9 mouse cellular contexts compared by ENCODE assay signal in genomic region chr2:18046186-18046585, GRCm38 (mm10). TPM values are rescaled to one million over a fixed set of nuclear protein-coding genes. Genes with fewer than 3 reads are reported as not detected.
DNase-seq lines count a peak whose midpoint lies in the region; ATAC-seq and TF ChIP-seq lines count a peak whose summit lies in the region.
"Had no signal": no experiment of that assay in that cellular context is flagged by ENCODE, and none has a peak within 500 bp of the region (broad histone marks: within the 10 kb centered on the region; RNA-seq: fewer than 3 reads in every experiment).

No protein-coding gene starts in this region.

- TF ChIP-seq POLR2A in cortical plate, adult 2 months (IDR thresholded peaks at IDR 0.05; ENCODE audit: extremely low read depth, insufficient read depth, low read length), result no peak

- no peak for DNase-seq in heart, postnatal 36 days
- no peak for DNase-seq in testis, postnatal 14 days (ENCODE audit: low spot score)
- DNase-seq in spleen, postnatal 14 days (ENCODE audit: low spot score in 2 of 2), result no peak

- H3K27ac ChIP-seq in heart, embryonic 16.5 days (ENCODE audit: low read length), result peak overlapping the region; percentile 99
- H3K27ac ChIP-seq in cortical plate, adult 2 months (ENCODE audit: insufficient read depth, low read length), result 0 out of 2 replicates have a peak overlapping the region, but pooled peaks have one; percentile 98
- H3K27ac ChIP-seq in hindbrain, embryonic 13.5 days, result peak overlapping the region; percentile 100
- H3K27ac ChIP-seq in midbrain, embryonic 13.5 days, result peak overlapping the region; percentile 100

- peak overlapping the region; percentile 99 for H3K9ac ChIP-seq in heart, embryonic 16.5 days (ENCODE audit: low read length)
- peak overlapping the region; percentile 100 for H3K9ac ChIP-seq in hindbrain, embryonic 13.5 days
- H3K9ac ChIP-seq in midbrain, embryonic 13.5 days (replicated peaks), result peak overlapping the region; percentile 100

- no peaks in the 10 kb centered on the region for H3K27me3 ChIP-seq in heart, embryonic 16.5 days (ENCODE audit: control insufficient read depth, insufficient read depth, low read length)
- no peaks in the 10 kb centered on the region for H3K27me3 ChIP-seq in hindbrain, embryonic 13.5 days
- no peaks in the 10 kb centered on the region for H3K27me3 ChIP-seq in midbrain, embryonic 13.5 days

- WGBS in heart, embryonic 16.5 days, result 2% methylated on average over 4 of the region's 4 CpGs
- WGBS in hindbrain, embryonic 13.5 days, result 0% methylated on average over 4 of the region's 4 CpGs
- under 1% methylated on average over 4 of the region's 4 CpGs for WGBS in midbrain, embryonic 13.5 days

- intact Hi-C loops in heart, postnatal 36 days (cut with DNase I), result loop anchor here (1.0 to 5.0 kb wide), 4 partner anchors 15 to 721 kb away; partner anchors contain the start of gene Bmi1

- no peaks in the 10 kb centered on the region for H3K36me3 ChIP-seq in heart, embryonic 16.5 days (ENCODE audit: control insufficient read depth, insufficient read depth)
- no peaks in the 10 kb centered on the region for H3K36me3 ChIP-seq in hindbrain, embryonic 13.5 days
- H3K36me3 ChIP-seq in midbrain, embryonic 13.5 days, result no peaks in the 10 kb centered on the region
- H3K36me3 ChIP-seq: G1E had no signal

- TF ChIP-seq CTCF in cortical plate, adult 2 months (IDR thresholded peaks at IDR 0.05; ENCODE audit: extremely low read depth, insufficient read depth, low read length), result no peak

- H3K4me1 ChIP-seq in heart, embryonic 16.5 days (ENCODE audit: control insufficient read depth, insufficient read depth, low read length), result peaks cover 18% of the 10 kb centered on the region
- H3K4me1 ChIP-seq in cortical plate, adult 2 months (ENCODE audit: control insufficient read depth, insufficient read depth, low read length), result no peaks in the 10 kb centered on the region; the same call in 1 of the 2 replicates
- H3K4me1 ChIP-seq in hindbrain, embryonic 13.5 days (replicated peaks), result peaks cover 51% of the 10 kb centered on the region
- H3K4me1 ChIP-seq in midbrain, embryonic 13.5 days (replicated peaks), result peaks cover 53% of the 10 kb centered on the region

- no peak for ATAC-seq in heart, embryonic 16.5 days (replicated peaks; ENCODE audit: extremely low read depth, insufficient read depth, low FRiP score)
- ATAC-seq in hindbrain, embryonic 13.5 days (ENCODE audit: low FRiP score), result no peak
- no peak for ATAC-seq in midbrain, embryonic 13.5 days
- no peak for ATAC-seq in megakaryocyte-erythroid progenitor cell, adult 5-6 weeks (replicated peaks; ENCODE audit: low FRiP score, low TSS enrichment, poor library complexity, severe bottlenecking)

- peak overlapping the region; percentile 95 for H3K4me3 ChIP-seq in heart, embryonic 16.5 days (ENCODE audit: low read length)
- H3K4me3 ChIP-seq in cortical plate, adult 2 months (ENCODE audit: insufficient read depth, low read length), result peak overlapping the region; percentile 87
- H3K4me3 ChIP-seq in hindbrain, embryonic 13.5 days, result peak overlapping the region; percentile 90
- H3K4me3 ChIP-seq in midbrain, embryonic 13.5 days (replicated peaks), result peak overlapping the region; percentile 91

- no peaks in the 10 kb centered on the region for H3K9me3 ChIP-seq in heart, embryonic 16.5 days (replicated peaks; ENCODE audit: control insufficient read depth, low read length)
- H3K9me3 ChIP-seq in hindbrain, embryonic 13.5 days, result no peaks in the 10 kb centered on the region
- H3K9me3 ChIP-seq in midbrain, embryonic 13.5 days, result no peaks in the 10 kb centered on the region
- H3K9me3 ChIP-seq: G1E had no signal

- H3K4me2 ChIP-seq in heart, embryonic 16.5 days (ENCODE audit: low read depth, low read length), result peak overlapping the region; percentile 80
- H3K4me2 ChIP-seq in hindbrain, embryonic 13.5 days, result peak overlapping the region; percentile 91
- H3K4me2 ChIP-seq in midbrain, embryonic 13.5 days (replicated peaks), result peak overlapping the region; percentile 84

RNA-seq across cellular contexts. Expression of gene Skida1, which starts 2.7 kb away (rescaled TPM):
- polyA plus RNA-seq in heart, embryonic 16.5 days (2015; fragmentation: Nextera tagmentation; extraction: Ambion mirVana), result 3.9 TPM in 2 replicates
- total RNA-seq in heart, postnatal 36 days (2021), result 1 to 10 TPM; 2.8 to 5.1 TPM
- 5.4 and 7.4 TPM in 2 replicates for polyA plus RNA-seq in cortical plate, adult 2 months (2012; rRNA removed)
- 11.5 and 12.7 TPM in 2 replicates for polyA plus RNA-seq in hindbrain, embryonic 13.5 days (2015; fragmentation: Nextera tagmentation; extraction: Ambion mirVana)
- polyA plus RNA-seq in midbrain, embryonic 13.5 days (2015; fragmentation: Nextera tagmentation; extraction: Ambion mirVana), result 17.8 and 18.3 TPM in 2 replicates
- total RNA-seq in megakaryocyte-erythroid progenitor cell, adult 5-6 weeks (2014; fragmentation: Nextera tagmentation), result not detected in 2 replicates
- total RNA-seq in megakaryocyte-erythroid progenitor cell, adult 5-6 weeks (2017), result not detected in 2 replicates

RNA-seq across cellular contexts. Expression of gene A930004D18Rik, which starts 8.6 kb away (rescaled TPM):
- 9.4 and 9.5 TPM in 2 replicates for polyA plus RNA-seq in heart, embryonic 16.5 days (2015; fragmentation: Nextera tagmentation; extraction: Ambion mirVana)
- total RNA-seq in heart, postnatal 36 days (2021), result 1 to 10 TPM; 4.6 to 6.2 TPM
- 1.9 and 2.1 TPM in 2 replicates for polyA plus RNA-seq in cortical plate, adult 2 months (2012; rRNA removed)
- polyA plus RNA-seq in hindbrain, embryonic 13.5 days (2015; fragmentation: Nextera tagmentation; extraction: Ambion mirVana), result 13.1 and 14.0 TPM in 2 replicates
- polyA plus RNA-seq in midbrain, embryonic 13.5 days (2015; fragmentation: Nextera tagmentation; extraction: Ambion mirVana), result 14.7 and 17.1 TPM in 2 replicates
- total RNA-seq in megakaryocyte-erythroid progenitor cell, adult 5-6 weeks (2014; fragmentation: Nextera tagmentation), result not detected in 2 replicates
- not detected in 2 replicates for total RNA-seq in megakaryocyte-erythroid progenitor cell, adult 5-6 weeks (2017)

RNA-seq across cellular contexts. Expression of gene Mllt10, which starts 8.9 kb away (rescaled TPM):
- 40.7 and 44.5 TPM in 2 replicates for polyA plus RNA-seq in heart, embryonic 16.5 days (2015; fragmentation: Nextera tagmentation; extraction: Ambion mirVana)
- total RNA-seq in heart, postnatal 36 days (2021), result 10 to 100 TPM; 32.6 to 34.2 TPM
- 37.1 and 38.0 TPM in 2 replicates for polyA plus RNA-seq in cortical plate, adult 2 months (2012; rRNA removed)
- 60.3 and 61.4 TPM in 2 replicates for polyA plus RNA-seq in hindbrain, embryonic 13.5 days (2015; fragmentation: Nextera tagmentation; extraction: Ambion mirVana)
- 69.6 and 75.2 TPM in 2 replicates for polyA plus RNA-seq in midbrain, embryonic 13.5 days (2015; fragmentation: Nextera tagmentation; extraction: Ambion mirVana)
- total RNA-seq in megakaryocyte-erythroid progenitor cell, adult 5-6 weeks (2014; fragmentation: Nextera tagmentation), result 124 and 133 TPM in 2 replicates
- total RNA-seq in megakaryocyte-erythroid progenitor cell, adult 5-6 weeks (2017), result 71.4 and 79.9 TPM in 2 replicates

RNA-seq across cellular contexts. Expression of gene H2al2a, which starts 49.4 kb away (rescaled TPM):
- not detected in 2 replicates for polyA plus RNA-seq in heart, embryonic 16.5 days (2015; fragmentation: Nextera tagmentation; extraction: Ambion mirVana)
- not detected for total RNA-seq in heart, postnatal 36 days (2021)
- 0.32 TPM in 1 of 2 replicates, not detected in the other for polyA plus RNA-seq in cortical plate, adult 2 months (2012; rRNA removed)
- polyA plus RNA-seq in hindbrain, embryonic 13.5 days (2015; fragmentation: Nextera tagmentation; extraction: Ambion mirVana), result not detected in 2 replicates
- polyA plus RNA-seq in midbrain, embryonic 13.5 days (2015; fragmentation: Nextera tagmentation; extraction: Ambion mirVana), result not detected in 2 replicates
- not detected in 2 replicates for total RNA-seq in megakaryocyte-erythroid progenitor cell, adult 5-6 weeks (2014; fragmentation: Nextera tagmentation)
- not detected in 2 replicates for total RNA-seq in megakaryocyte-erythroid progenitor cell, adult 5-6 weeks (2017)
- total RNA-seq: G1E had no signal
- polyA plus RNA-seq: G1E had no signal
